Mouse (Mus musculus) cerebellum, adult 2 months (tissue): ENCODE results near the gene Phyhipl.

Experiments
- CTCF ChIP-seq: fragments of 200-500 bp; IDR thresholded peaks from 2 replicates; pipeline ENCODE4 v1.5.1; 2011; ENCODE audit warnings: low read depth, mild to moderate bottlenecking, control low read depth, low read length, moderate library complexity, borderline replicate concordance; ENCODE audit not compliant: insufficient read depth
- POLR2A ChIP-seq: fragments of 200-500 bp; IDR thresholded peaks from 2 replicates; pipeline ENCODE4 v1.6.1; 2011; ENCODE audit warnings: low read length, control low read depth, borderline replicate concordance; ENCODE audit not compliant: insufficient read depth

DNA sequence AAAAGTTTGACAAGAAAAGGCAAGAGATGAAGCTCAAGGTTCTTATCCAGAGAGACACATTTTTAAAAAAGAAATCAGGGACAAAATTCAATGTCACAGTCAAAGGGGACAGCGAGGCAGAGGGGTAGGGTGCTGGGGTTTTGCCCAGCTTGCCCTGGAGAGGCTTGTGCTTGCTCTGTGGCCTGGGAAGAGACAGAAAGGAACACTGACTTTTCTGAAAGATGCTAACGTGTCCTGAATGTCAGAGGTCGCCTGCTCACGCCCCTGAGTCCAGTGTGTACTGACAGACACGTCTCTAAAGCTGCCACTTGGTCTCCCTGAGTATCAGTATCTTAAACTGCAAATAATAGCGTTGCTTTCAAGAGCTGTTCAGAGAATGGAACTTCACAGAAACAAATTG is 507 bp upstream of the Phyhipl start:
- TF ChIP-seq CTCF (no peak), POLR2A (no peak)
